Mouse (Mus musculus) cortical plate, adult 2 months (tissue): ENCODE results near the gene Tm4sf4.

Source experiments
- CTCF ChIP-seq: fragments of 200-500 bp; IDR thresholded peaks from 2 replicates; pipeline ENCODE4 v1.5.1; 2011; ENCODE audit warnings: mild to moderate bottlenecking, control low read depth, low read length; ENCODE audit not compliant: insufficient read depth; ENCODE audit errors: extremely low read depth
- POLR2A ChIP-seq: fragments of 200-500 bp; IDR thresholded peaks from 2 replicates; pipeline ENCODE4 v1.6.1; 2011; ENCODE audit warnings: mild to moderate bottlenecking, low read length, control low read depth; ENCODE audit not compliant: insufficient read depth; ENCODE audit errors: extremely low read depth

DNA sequence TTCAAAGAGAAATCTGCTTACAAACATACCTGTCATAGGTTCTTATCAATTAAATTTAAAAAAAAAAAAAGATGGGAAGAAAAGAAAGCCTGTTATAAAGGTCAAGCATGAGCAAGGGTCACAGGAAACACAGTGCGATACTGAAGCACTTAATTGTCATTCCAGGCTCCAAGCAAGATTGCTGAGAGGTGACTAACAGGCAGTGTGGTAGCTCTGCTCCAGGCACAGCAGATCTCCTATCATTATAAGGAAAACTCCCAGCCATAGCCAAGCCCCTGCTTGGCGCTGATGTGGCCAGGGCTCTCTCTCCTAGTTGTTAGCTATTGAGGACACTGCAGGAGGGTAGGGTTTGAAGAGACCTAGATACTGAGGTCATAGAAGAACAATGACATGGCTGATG lies 38.2 kb upstream of the Tm4sf4 start:
- TF ChIP-seq CTCF, result no peak
- TF ChIP-seq POLR2A, result no peak
